Mouse (Mus musculus) embryo, embryonic 10 days (tissue): ENCODE measurements around the gene Gas2l3.

Source experiments
- DNase-seq: peaks from one replicate; pipeline ENCODE4 v3.0.0-alpha.2; 2015; ENCODE audit warnings: low spot score

Gene Gas2l3

GRCm38 (mm10) chr10:89395321-89395720 is 48.4 kb downstream of the Gas2l3 start:
- DNase-seq, result no peak

GRCm38 (mm10) chr10:89392687-89393086 is 51.1 kb downstream of the Gas2l3 start:
- peak; percentile 18 for DNase-seq

- DNase-seq, result no peak
Observed at GRCm38 (mm10) chr10:89391571-89392163, 52.1 kb downstream of the Gas2l3 start.

- no peak for DNase-seq
Observed at GRCm38 (mm10) chr10:89386461-89386860, 57.3 kb downstream of the Gas2l3 start.

- DNase-seq, result peak; percentile 92
Observed at GRCm38 (mm10) chr10:89383462-89383861, 60.3 kb downstream of the Gas2l3 start.

- no peak for DNase-seq
Observed at GRCm38 (mm10) chr10:89377750-89378149, 66.0 kb downstream of the Gas2l3 start.

GRCm38 (mm10) chr10:89370051-89370450 is 73.7 kb downstream of the Gas2l3 start:
- DNase-seq, result no peak

GRCm38 (mm10) chr10:89358933-89359332 is 84.8 kb downstream of the Gas2l3 start:
- no peak for DNase-seq
